Mouse (Mus musculus) Patski (cell line): ENCODE measurements around the gene Tex19.2. TPM values are rescaled to one million over a fixed set of nuclear protein-coding genes. Genes with fewer than 3 reads are reported as not detected.

Experiments used
- ATAC-seq: fragments of 100-300 bp; one replicate; pipeline ENCODE4 v1.8.0; 2021
- CTCF ChIA-PET: fragments of 350-600 bp; sonication (Branson Sonifier 250); formaldehyde crosslinking; loops from one replicate; lab custom pipeline; 2022; ENCODE audit warnings: inconsistent platforms; lab: Charles Lee
- POLR2A ChIA-PET: fragments of 350-600 bp; sonication (Branson Sonifier 250); formaldehyde crosslinking; loops from one replicate; lab custom pipeline; 2022; ENCODE audit warnings: antibody characterized with exemption, inconsistent platforms; lab: Charles Lee
- DNase-seq: peaks from one replicate; pipeline ENCODE4 v3.0.0-alpha.2; 2011; ENCODE audit warnings: low read depth, low spot score
- H3K27me3 ChIP-seq: fragments of 371-371 bp; one replicate; pipeline ENCODE4 v1.5.1; 2021
- CTCF ChIP-seq: fragments of 100-300 bp; IDR thresholded peaks from one replicate; pipeline ENCODE4 v1.5.1; 2021
- in situ Hi-C: fragments of 300-500 bp; cut with MboI; formaldehyde crosslinking; loops from 3 replicates; pipeline ENCODE4 v1.11.1; 2018; ENCODE audit warnings: low pct_unique_long_range_greater_than_20kb, mixed read lengths
- polyA plus RNA-seq: library from polyadenylated mRNA; unstranded; gene quantifications from one replicate; pipeline ENCODE4 v1.2.3, GENCODE M21; 2021

Tex19.2 gene
- not detected for polyA plus RNA-seq

GRCm38 (mm10) chr11:121118577-121118976 is at the start of gene Tex19.2:
Tex19.2 (minus strand) TSS chr11:121118677.
- POLR2A ChIA-PET, result no interaction called here
- ATAC-seq, result no peak
- in situ Hi-C loops, result no loop called here
- CTCF ChIA-PET, result interaction anchor here (1.3 kb wide), 1 partner anchor 14 kb away, joined by 3 read pairs; no protein-coding TSS in a partner anchor
- no peak for TF ChIP-seq CTCF
- H3K27me3 ChIP-seq, result no peaks in the 10 kb centered on the region
- DNase-seq, result no peak

- CTCF ChIA-PET, result no interaction called here
- POLR2A ChIA-PET, result no interaction called here
Observed at GRCm38 (mm10) chr11:121163751-121164150, 45.3 kb upstream of the Tex19.2 start.

GRCm38 (mm10) chr11:121160636-121161346 is 42.3 kb upstream of the Tex19.2 start:
- ATAC-seq (no peak), DNase-seq (no peak)
- no peak for TF ChIP-seq CTCF
- CTCF ChIA-PET, result no interaction called here
- in situ Hi-C loops, result no loop called here
- peaks cover 11% of the 10 kb centered on the region for H3K27me3 ChIP-seq
- POLR2A ChIA-PET, result no interaction called here

More at GRCm38 (mm10) chr11:121163751-121164150, 45.3 kb upstream of the Tex19.2 start:
- TF ChIP-seq CTCF, result no peak
- DNase-seq, result no peak
- H3K27me3 ChIP-seq, result peaks cover 2% of the 10 kb centered on the region
- no peak for ATAC-seq
- in situ Hi-C loops, result no loop called here

GRCm38 (mm10) chr11:121159971-121160370 is 41.5 kb upstream of the Tex19.2 start, which contains the start of gene Uts2r:
Uts2r (plus strand) TSS chr11:121160271.
- ATAC-seq (no peak), DNase-seq (no peak)
- no peak for TF ChIP-seq CTCF
- in situ Hi-C loops, result no loop called here
- POLR2A ChIA-PET, result no interaction called here
- CTCF ChIA-PET, result no interaction called here
- H3K27me3 ChIP-seq, result peaks cover 11% of the 10 kb centered on the region

GRCm38 (mm10) chr11:121156411-121156891 is 38.0 kb upstream of the Tex19.2 start:
- in situ Hi-C loops, result no loop called here

GRCm38 (mm10) chr11:121154203-121154602 is 35.7 kb upstream of the Tex19.2 start:
- DNase-seq (no peak), ATAC-seq (no peak)
- in situ Hi-C loops, result no loop called here
- no peak for TF ChIP-seq CTCF
- peaks cover 11% of the 10 kb centered on the region for H3K27me3 ChIP-seq
- POLR2A ChIA-PET, result interaction anchor here (0.8 kb wide), 1 partner anchor 16 kb away, joined by 3 read pairs; no protein-coding TSS in a partner anchor
- CTCF ChIA-PET, result interaction anchor here (1.2 to 1.4 kb wide), 2 partner anchors 13 to 96 kb away, joined by 3 read pairs; no protein-coding TSS in a partner anchor

More at GRCm38 (mm10) chr11:121156411-121156891, 38.0 kb upstream of the Tex19.2 start:
- ATAC-seq (no peak), DNase-seq (no peak)
- ChIA-PET POLR2A (no interaction called here), CTCF (no interaction called here)
- TF ChIP-seq CTCF, result no peak
- peaks cover 11% of the 10 kb centered on the region for H3K27me3 ChIP-seq

- no peaks in the 10 kb centered on the region for H3K27me3 ChIP-seq
- ATAC-seq (no peak), DNase-seq (no peak)
- POLR2A ChIA-PET, result no interaction called here
- TF ChIP-seq CTCF, result no peak
- CTCF ChIA-PET, result no interaction called here
- in situ Hi-C loops, result no loop called here
Observed at GRCm38 (mm10) chr11:121148193-121148592, 29.7 kb upstream of the Tex19.2 start.

- ATAC-seq (no peak), DNase-seq (no peak)
- peak; percentile 5 for TF ChIP-seq CTCF
- CTCF ChIA-PET, result interaction anchor here (1.3 kb wide), 1 partner anchor 88 kb away, joined by 3 read pairs; no protein-coding TSS in a partner anchor
- POLR2A ChIA-PET, result no interaction called here
- no peaks in the 10 kb centered on the region for H3K27me3 ChIP-seq
- in situ Hi-C loops, result no loop called here
Observed at GRCm38 (mm10) chr11:121145865-121146264, 27.4 kb upstream of the Tex19.2 start, which contains the start of gene Tex19.1. Tex19.1 (plus strand) TSS chr11:121146143.

GRCm38 (mm10) chr11:121143325-121144015 is 25.0 kb upstream of the Tex19.2 start:
- DNase-seq (no peak), ATAC-seq (no peak)
- in situ Hi-C loops, result no loop called here
- ChIA-PET POLR2A (no interaction called here), CTCF (no interaction called here)
- no peak for TF ChIP-seq CTCF
- H3K27me3 ChIP-seq, result no peaks in the 10 kb centered on the region

- ChIA-PET POLR2A (no interaction called here), CTCF (interaction anchor here (2.0 kb wide), 1 partner anchor 12 kb away, joined by 4 read pairs; no protein-coding TSS in a partner anchor)
- no peak for ATAC-seq
- peak; percentile 7 for TF ChIP-seq CTCF
- in situ Hi-C loops, result no loop called here
- DNase-seq, result no peak
- peaks cover 22% of the 10 kb centered on the region for H3K27me3 ChIP-seq
Observed at GRCm38 (mm10) chr11:121138732-121139131, 20.3 kb upstream of the Tex19.2 start.

GRCm38 (mm10) chr11:121137682-121138081 is 19.2 kb upstream of the Tex19.2 start:
- no peak for TF ChIP-seq CTCF
- ATAC-seq, result no peak
- DNase-seq, result no peak
- ChIA-PET CTCF (no interaction called here), POLR2A (no interaction called here)
- peaks cover 29% of the 10 kb centered on the region for H3K27me3 ChIP-seq
- in situ Hi-C loops, result no loop called here
